Mouse (Mus musculus) embryonic fibroblast, embryonic 13.5 days (primary cell): ENCODE data around the gene Fbxw8.

Experiments used
- CTCF ChIP-seq: IDR thresholded peaks from 2 replicates; pipeline ENCODE4 v1.5.1; 2011; ENCODE audit warnings: mild to moderate bottlenecking, control low read depth, low read length, moderate library complexity, borderline replicate concordance; ENCODE audit not compliant: insufficient read depth
- POLR2A ChIP-seq: IDR thresholded peaks from 2 replicates; pipeline ENCODE4 v1.6.1; 2011; ENCODE audit warnings: low read depth, mild to moderate bottlenecking, control low read depth, low read length, moderate library complexity

- TF ChIP-seq POLR2A (no peak), CTCF (no peak)
Measured at GRCm38 (mm10) chr5:118043761-118044160, 111.5 kb downstream of the Fbxw8 start.
